Mouse (Mus musculus) forebrain, embryonic 11.5 days (tissue): ENCODE data around the gene Mplkip. TPM values are rescaled to one million over a fixed set of nuclear protein-coding genes. Genes with fewer than 3 reads are reported as not detected.

ENCODE experiments used
- ATAC-seq: fragments of 200-750 bp; cut with Nextera tagmentation; replicated peaks from 2 replicates; pipeline ENCODE4 v1.8.0; 2017; ENCODE audit warnings: moderate TSS enrichment; ENCODE audit not compliant: low FRiP score
- DNase-seq: peaks from one replicate; pipeline ENCODE4 v3.0.0-alpha.2; 2017; ENCODE audit warnings: low spot score
- H3K27ac ChIP-seq: fragments of 300-500 bp; sonication (generic); 2 replicates; pipeline ENCODE4 v1.5.1; 2014; ENCODE audit warnings: low read depth, low read length
- H3K27me3 ChIP-seq: fragments of 300-500 bp; sonication (generic); 2 replicates; pipeline ENCODE4 v1.6.1; 2014; ENCODE audit warnings: mild to moderate bottlenecking, low read length, mixed read lengths; ENCODE audit not compliant: control insufficient read depth, insufficient read depth
- H3K36me3 ChIP-seq: fragments of 300-500 bp; sonication (generic); 2 replicates; pipeline ENCODE4 v1.6.1; 2014; ENCODE audit warnings: mild to moderate bottlenecking, low read length, moderate library complexity, mixed read lengths; ENCODE audit not compliant: control insufficient read depth, insufficient read depth
- H3K4me1 ChIP-seq: fragments of 300-500 bp; sonication (generic); replicated peaks from 2 replicates; pipeline ENCODE4 v1.6.1; 2014; ENCODE audit warnings: low read length, mixed read lengths; ENCODE audit not compliant: control insufficient read depth, insufficient read depth
- H3K4me2 ChIP-seq: fragments of 300-500 bp; sonication (generic); 2 replicates; pipeline ENCODE4 v1.6.1; 2014; ENCODE audit warnings: low read depth, mild to moderate bottlenecking, low read length, moderate library complexity, mixed read lengths; ENCODE audit not compliant: severe bottlenecking
- H3K4me3 ChIP-seq: fragments of 300-500 bp; sonication (generic); 2 replicates; pipeline ENCODE4 v1.5.1; 2014; ENCODE audit warnings: low read depth, low read length
- H3K9ac ChIP-seq: fragments of 300-500 bp; sonication (generic); 2 replicates; pipeline ENCODE4 v1.6.1; 2014; ENCODE audit warnings: low read length
- H3K9me3 ChIP-seq: fragments of 300-500 bp; sonication (generic); 2 replicates; pipeline ENCODE4 v1.6.1; 2016; ENCODE audit warnings: low read length, mixed read lengths; ENCODE audit not compliant: control insufficient read depth
- WGBS: fragments of 180-500 bp; shearing (Covaris S2); extraction: QIAGEN DNeasy Blood & Tissue Kit; methylation state at CpG from one replicate; pipeline ENCODE4 v1.1.7; 2014; 5-methylcytosine and 5-hydroxymethylcytosine counted together
- polyA plus RNA-seq: library from polyadenylated mRNA; unstranded; fragments of >200 nt; fragmentation: Nextera tagmentation; extraction: Ambion mirVana; gene quantifications from 2 replicates; pipeline ENCODE4 v1.2.1, GENCODE M21; 2014

Gene Mplkip
- polyA plus RNA-seq, 1 experiment from 2014 or later, result 50.7 TPM

DNA sequence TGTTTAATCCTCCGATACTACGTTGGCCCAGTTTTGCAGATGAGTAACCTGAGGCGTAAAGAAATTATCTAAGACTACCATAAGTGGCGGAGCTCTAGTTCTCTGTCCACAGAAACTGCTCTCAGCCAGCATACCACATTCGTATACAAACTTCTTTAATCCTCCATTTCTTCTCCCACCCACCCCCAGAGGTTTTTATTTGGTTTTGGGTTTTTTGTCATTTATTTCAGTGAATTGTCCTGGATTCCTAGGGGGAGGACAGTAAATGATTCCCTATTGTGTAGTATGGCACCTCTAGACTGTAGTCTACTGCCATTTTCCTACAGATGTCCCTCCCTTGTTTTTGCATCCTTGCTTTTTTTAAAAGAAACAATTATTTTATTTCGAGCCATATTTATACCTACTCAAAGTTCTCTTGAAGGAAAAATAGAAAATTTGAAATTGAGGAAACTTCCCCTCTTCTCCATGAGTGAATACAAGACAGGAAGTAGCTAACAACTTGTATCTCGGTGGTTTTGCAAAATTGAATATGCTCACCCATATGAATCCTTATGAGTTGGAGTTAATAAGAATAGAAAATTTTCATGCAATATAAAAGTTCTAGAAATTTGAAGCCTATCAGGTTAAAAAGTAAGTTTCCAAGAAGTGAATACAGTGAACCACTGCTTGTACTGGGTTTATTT lies 1.0 kb downstream of the Mplkip start:
- H3K4me2 ChIP-seq, result peak overlapping the region; percentile 67
- ATAC-seq (no peak), DNase-seq (no peak)
- 16% methylated on average over 7 of the region's 7 CpGs for WGBS
- no peaks in the 10 kb centered on the region for H3K36me3 ChIP-seq
- H3K9ac ChIP-seq, result peak overlapping the region; percentile 83
- peak overlapping the region; percentile 78; the same call in 1 of the 2 replicates for H3K27ac ChIP-seq
- H3K9me3 ChIP-seq, result no peaks in the 10 kb centered on the region
- H3K4me3 ChIP-seq, result peak overlapping the region; percentile 79
- no peaks in the 10 kb centered on the region for H3K27me3 ChIP-seq
- no peaks in the 10 kb centered on the region for H3K4me1 ChIP-seq

DNA sequence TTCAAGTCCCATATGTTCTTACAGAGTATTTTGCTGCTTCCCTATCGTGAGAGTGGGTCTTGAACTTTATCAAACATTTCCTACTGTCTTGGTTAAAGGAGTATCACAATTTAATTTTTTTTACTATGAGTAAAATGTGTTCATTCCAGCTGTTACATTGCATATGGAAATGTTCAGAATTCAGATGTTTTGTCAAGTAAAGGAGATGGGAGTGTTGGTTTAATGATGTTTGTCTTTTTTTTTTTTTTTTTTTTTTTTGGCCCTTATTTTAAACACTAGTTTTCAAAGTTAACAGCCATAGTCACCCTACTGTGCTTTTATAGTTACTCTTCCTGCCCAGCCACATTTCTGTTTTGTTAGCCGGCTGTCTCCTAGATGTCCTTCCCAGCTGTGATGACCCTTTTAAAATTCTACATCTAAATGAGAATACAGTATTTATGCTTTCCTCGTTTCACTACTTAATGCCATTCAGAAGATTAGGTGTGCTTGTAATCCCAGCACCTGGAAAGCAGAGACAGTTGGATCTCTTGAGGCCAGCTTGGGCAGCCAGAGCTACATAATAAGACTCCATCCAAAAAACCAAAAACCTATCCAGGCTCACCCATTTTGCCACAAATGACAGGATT lies 5.2 kb downstream of the Mplkip start:
- no peak for DNase-seq
- WGBS, result 89% methylated on average over 3 of the region's 3 CpGs
- H3K36me3 ChIP-seq, result no peaks in the 10 kb centered on the region
- H3K27me3 ChIP-seq, result no peaks in the 10 kb centered on the region
- no peak overlapping the region for H3K4me2 ChIP-seq
- no peak overlapping the region for H3K4me3 ChIP-seq
- H3K27ac ChIP-seq, result no peak overlapping the region
- H3K4me1 ChIP-seq, result no peaks in the 10 kb centered on the region
- no peaks in the 10 kb centered on the region for H3K9me3 ChIP-seq
- H3K9ac ChIP-seq, result no peak overlapping the region
- no peak for ATAC-seq

DNA sequence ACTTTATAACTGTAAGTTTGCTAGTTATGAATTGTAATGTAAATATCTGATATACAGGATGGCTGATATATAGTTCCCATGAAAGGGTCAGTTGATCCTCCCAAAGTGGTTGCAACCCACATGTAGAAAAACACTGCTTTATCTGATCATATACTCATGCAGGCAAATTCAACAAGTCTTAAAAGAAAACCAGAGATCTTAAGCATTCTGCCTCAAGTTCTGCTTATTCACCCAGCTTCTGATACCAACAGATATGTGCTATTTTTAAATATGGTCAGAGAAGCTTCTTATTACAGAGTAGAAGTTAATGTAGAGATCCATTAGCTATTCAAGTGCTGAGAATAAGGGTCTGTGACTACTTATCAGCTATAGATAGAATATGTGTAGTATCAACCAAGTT lies 6.3 kb downstream of the Mplkip start:
- H3K27me3 ChIP-seq, result no peaks in the 10 kb centered on the region
- H3K27ac ChIP-seq, result no peak overlapping the region
- DNase-seq (no peak), ATAC-seq (no peak)
- H3K9me3 ChIP-seq, result no peaks in the 10 kb centered on the region
- H3K36me3 ChIP-seq, result no peaks in the 10 kb centered on the region
- no peak overlapping the region for H3K4me2 ChIP-seq
- H3K4me1 ChIP-seq, result no peaks in the 10 kb centered on the region
- no peak overlapping the region for H3K4me3 ChIP-seq
- H3K9ac ChIP-seq, result no peak overlapping the region

DNA sequence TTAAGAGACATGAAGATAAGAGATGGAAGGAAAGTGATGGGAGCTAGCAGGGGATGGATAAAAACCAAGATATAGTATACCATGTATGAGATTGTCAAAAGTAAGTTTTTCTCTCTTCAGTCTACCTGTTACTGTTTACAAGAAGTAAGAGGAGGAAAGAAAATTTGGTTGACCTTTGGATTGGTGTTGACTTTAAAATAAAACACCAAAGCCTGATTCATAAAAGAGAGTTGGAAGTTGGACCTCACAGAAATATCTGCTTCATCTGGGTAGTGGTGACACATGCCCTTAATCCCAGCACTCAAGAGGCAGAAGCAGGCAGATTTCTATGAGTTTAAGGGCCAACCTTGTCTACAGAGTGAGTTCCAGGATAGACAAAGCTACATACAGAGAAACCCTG lies 7.3 kb downstream of the Mplkip start:
- H3K4me2 ChIP-seq, result no peak overlapping the region
- H3K36me3 ChIP-seq, result no peaks in the 10 kb centered on the region
- no peak for DNase-seq
- no peak for ATAC-seq
- H3K27ac ChIP-seq, result no peak overlapping the region
- H3K4me1 ChIP-seq, result no peaks in the 10 kb centered on the region
- no peaks in the 10 kb centered on the region for H3K27me3 ChIP-seq
- no peaks in the 10 kb centered on the region for H3K9me3 ChIP-seq
- no peak overlapping the region for H3K9ac ChIP-seq
- H3K4me3 ChIP-seq, result no peak overlapping the region

DNA sequence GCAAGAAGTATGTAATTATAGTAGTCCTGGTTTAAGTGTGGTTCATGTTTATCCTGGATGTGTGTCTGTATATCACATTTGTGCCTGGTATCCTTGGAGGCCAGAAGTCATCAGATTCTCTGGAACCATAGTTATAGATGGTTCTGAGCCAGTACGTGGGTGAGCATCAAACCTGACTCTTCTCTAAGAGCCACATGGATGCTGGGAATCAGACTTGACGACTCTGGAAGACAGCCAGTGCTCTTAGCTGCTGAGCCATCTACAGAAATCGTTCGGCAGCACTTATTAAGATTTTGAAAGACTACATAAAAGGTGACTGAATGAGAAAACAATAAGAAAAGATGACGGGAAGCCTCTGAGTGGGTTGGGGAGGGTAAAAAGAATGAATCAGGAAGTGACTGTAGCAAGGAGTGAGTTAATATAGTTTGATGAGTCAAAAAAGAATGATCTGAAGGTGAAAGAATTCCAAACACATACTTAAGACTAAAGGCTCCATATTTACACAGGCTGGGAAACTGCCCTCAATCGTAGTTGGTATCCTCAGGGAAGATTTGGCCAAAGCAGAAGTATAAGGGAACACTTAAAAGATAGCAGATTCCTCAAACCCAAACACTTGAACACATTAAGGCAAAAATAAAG lies 10.3 kb downstream of the Mplkip start:
- H3K4me3 ChIP-seq, result no peak overlapping the region
- no peak overlapping the region for H3K4me2 ChIP-seq
- H3K27me3 ChIP-seq, result no peaks in the 10 kb centered on the region
- no peak for DNase-seq
- H3K36me3 ChIP-seq, result no peaks in the 10 kb centered on the region
- H3K27ac ChIP-seq, result no peak overlapping the region
- no peak for ATAC-seq
- no peaks in the 10 kb centered on the region for H3K9me3 ChIP-seq
- no peaks in the 10 kb centered on the region for H3K4me1 ChIP-seq
- 92% methylated on average over 6 of the region's 6 CpGs for WGBS
- H3K9ac ChIP-seq, result no peak overlapping the region

DNA sequence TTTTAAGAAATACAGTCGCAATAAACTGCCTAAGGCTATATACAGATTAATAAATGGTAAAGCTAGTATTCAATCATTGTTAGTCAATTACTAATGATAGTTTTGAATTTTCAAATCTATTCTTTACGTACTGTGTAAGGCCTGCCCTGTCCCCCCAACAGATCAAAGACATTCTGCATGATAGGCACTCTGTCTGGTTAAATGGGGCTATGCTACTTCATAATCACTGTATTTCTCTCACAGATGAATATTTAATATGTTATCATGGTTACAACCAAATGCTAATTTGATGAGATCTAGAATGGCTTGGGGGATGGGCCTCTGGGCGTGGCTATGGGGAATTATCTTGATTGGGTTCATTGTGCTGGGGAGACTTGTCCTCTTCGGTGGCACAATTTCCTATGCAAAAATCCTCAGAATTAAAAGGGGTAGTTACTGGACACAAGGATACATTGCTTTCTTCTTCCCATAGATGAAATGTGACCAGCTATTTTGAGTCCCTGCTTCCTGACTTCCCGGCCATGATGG lies 13.9 kb downstream of the Mplkip start:
- no peak overlapping the region for H3K9ac ChIP-seq
- H3K4me1 ChIP-seq, result no peaks in the 10 kb centered on the region
- no peaks in the 10 kb centered on the region for H3K36me3 ChIP-seq
- no peak for ATAC-seq
- no peak overlapping the region for H3K27ac ChIP-seq
- no peak overlapping the region for H3K4me3 ChIP-seq
- H3K4me2 ChIP-seq, result no peak overlapping the region
- H3K27me3 ChIP-seq, result no peaks in the 10 kb centered on the region
- H3K9me3 ChIP-seq, result no peaks in the 10 kb centered on the region
- DNase-seq, result no peak
- whole genome bisulfite sequencing, result 81% methylated on average over 5 of the region's 5 CpGs

DNA sequence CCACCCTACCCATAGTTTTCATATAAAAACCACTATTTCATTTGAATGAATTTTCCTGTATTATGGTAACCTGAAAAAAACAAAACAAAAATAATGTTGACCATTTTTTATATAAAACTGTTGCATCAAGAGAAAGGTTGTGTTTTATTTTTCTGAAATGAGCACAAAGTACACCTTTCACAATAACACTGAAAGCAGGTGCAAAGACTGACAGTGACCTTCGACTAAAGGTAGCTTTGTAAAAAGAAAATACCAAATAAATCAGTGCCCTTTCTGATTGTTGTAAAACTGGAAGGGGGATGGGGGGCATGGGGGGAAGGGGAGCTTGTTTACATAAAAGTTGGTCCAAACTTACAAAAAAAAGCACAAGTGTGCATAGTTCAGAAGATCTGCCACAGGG lies 22.4 kb downstream of the Mplkip start:
- H3K4me2 ChIP-seq, result no peak overlapping the region
- H3K4me3 ChIP-seq, result no peak overlapping the region
- 88% methylated on average over 1 of the region's 1 CpGs for WGBS
- H3K27me3 ChIP-seq, result no peaks in the 10 kb centered on the region
- no peak for DNase-seq
- H3K4me1 ChIP-seq, result no peaks in the 10 kb centered on the region
- H3K36me3 ChIP-seq, result no peaks in the 10 kb centered on the region; the same call in 1 of the 2 replicates
- no peak for ATAC-seq
- H3K9ac ChIP-seq, result no peak overlapping the region
- H3K9me3 ChIP-seq, result no peaks in the 10 kb centered on the region
- no peak overlapping the region for H3K27ac ChIP-seq

DNA sequence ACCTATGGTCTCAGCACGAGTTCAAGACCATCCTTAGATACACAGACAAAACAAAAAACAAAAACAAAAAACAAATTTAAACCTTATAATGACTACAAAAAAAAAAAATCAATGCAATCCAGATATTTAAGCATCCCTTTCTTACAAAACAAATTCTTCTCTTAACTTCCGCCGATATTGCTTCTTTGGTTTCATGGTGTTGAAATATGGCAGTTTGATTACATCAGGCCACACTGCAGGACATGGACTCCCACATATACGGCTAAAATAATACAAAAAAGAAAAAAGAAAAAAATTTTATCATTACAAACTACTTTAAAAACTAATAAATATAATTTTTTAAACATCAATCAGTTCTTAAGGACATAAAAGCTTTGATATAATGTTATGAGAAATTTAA lies 32.9 kb downstream of the Mplkip start:
- ATAC-seq (no peak), DNase-seq (no peak)
- Histone ChIP-seq H3K4me1 (no peaks in the 10 kb centered on the region), H3K36me3 (no peaks in the 10 kb centered on the region; the same call in 1 of the 2 replicates), H3K27ac (no peak overlapping the region), H3K4me3 (no peak overlapping the region), H3K9ac (no peak overlapping the region), H3K4me2 (no peak overlapping the region), H3K27me3 (no peaks in the 10 kb centered on the region), H3K9me3 (no peaks in the 10 kb centered on the region)
- WGBS, result 93% methylated on average over 4 of the region's 4 CpGs
